Mouse (Mus musculus) midbrain, postnatal 0 days (tissue): ENCODE measurements around the gene Gmds. TPM values are rescaled to one million over a fixed set of nuclear protein-coding genes. Genes with fewer than 3 reads are reported as not detected.

Experiments
- ATAC-seq: fragments of 200-750 bp; cut with Nextera tagmentation; 2 replicates; pipeline ENCODE4 v1.8.0; 2017; ENCODE audit warnings: moderate number of reproducible peaks, mild to moderate bottlenecking, moderate TSS enrichment, moderate library complexity; ENCODE audit not compliant: low FRiP score
- DNase-seq: peaks from one replicate; pipeline ENCODE4 v3.0.0-alpha.2; 2015; ENCODE audit warnings: low spot score
- H3K27ac ChIP-seq: fragments of 300-500 bp; sonication (generic); 2 replicates; pipeline ENCODE4 v1.5.1; 2014; ENCODE audit warnings: low read depth, mild to moderate bottlenecking, low read length, mixed read lengths
- H3K27me3 ChIP-seq: fragments of 300-500 bp; sonication (generic); 2 replicates; pipeline ENCODE4 v1.6.1; 2014; ENCODE audit warnings: low read length, control low read depth, mixed read lengths; ENCODE audit not compliant: insufficient read depth
- H3K36me3 ChIP-seq: fragments of 300-500 bp; sonication (generic); 2 replicates; pipeline ENCODE4 v1.6.1; 2014; ENCODE audit warnings: low read length, control low read depth, mixed read lengths; ENCODE audit not compliant: insufficient read depth
- H3K4me1 ChIP-seq: fragments of 300-500 bp; sonication (generic); 2 replicates; pipeline ENCODE4 v1.6.1; 2014; ENCODE audit warnings: mild to moderate bottlenecking, control low read depth, antibody characterized with exemption, low read length, mixed read lengths; ENCODE audit not compliant: insufficient read depth
- H3K4me2 ChIP-seq: fragments of 300-500 bp; sonication (generic); 2 replicates; pipeline ENCODE4 v1.6.1; 2014; ENCODE audit warnings: low read depth, mild to moderate bottlenecking, low read length, mixed read lengths; ENCODE audit not compliant: poor library complexity, severe bottlenecking
- H3K4me3 ChIP-seq: fragments of 300-500 bp; sonication (generic); 2 replicates; pipeline ENCODE4 v1.5.1; 2014; ENCODE audit warnings: low read depth, mild to moderate bottlenecking, low read length, moderate library complexity
- H3K9ac ChIP-seq: fragments of 300-500 bp; sonication (generic); replicated peaks from 2 replicates; pipeline ENCODE4 v1.6.1; 2014; ENCODE audit warnings: mild to moderate bottlenecking, low read length, moderate library complexity, mixed read lengths; ENCODE audit not compliant: poor library complexity, severe bottlenecking
- H3K9me3 ChIP-seq: fragments of 300-500 bp; sonication (generic); 2 replicates; pipeline ENCODE4 v1.6.1; 2016; ENCODE audit warnings: low read length, control low read depth
- CTCF ChIP-seq: IDR thresholded peaks from 2 replicates; pipeline ENCODE4 v1.5.1; 2016; ENCODE audit warnings: antibody characterized with exemption, mild to moderate bottlenecking
- WGBS: fragments of 180-500 bp; shearing (Covaris S2); extraction: QIAGEN DNeasy Blood & Tissue Kit; methylation state at CpG from one replicate; pipeline ENCODE4 v1.1.7; 2014; 5-methylcytosine and 5-hydroxymethylcytosine counted together
- polyA plus RNA-seq: library from polyadenylated mRNA; unstranded; fragments of >200 nt; fragmentation: Nextera tagmentation; extraction: Ambion mirVana; gene quantifications from 2 replicates; pipeline ENCODE4 v1.2.1, GENCODE M21; 2015
- total RNA-seq: library from RNA; depleted of rRNA; stranded (reverse); fragments of >200 nt; gene quantifications from 2 replicates; pipeline ENCODE4 v1.2.3, GENCODE M21; 2014

Gene Gmds
- total and polyA plus RNA-seq, 2 experiments from 2014 or later = 8.7 to 28.6 TPM

GRCm38 (mm10) chr13:32312663-32313062 lies 25.9 kb downstream of the Gmds start:
- H3K4me2 ChIP-seq = no peak overlapping the region
- no peaks in the 10 kb centered on the region for H3K4me1 ChIP-seq
- H3K4me3 ChIP-seq = no peak overlapping the region
- 68% methylated on average over 3 of the region's 3 CpGs for WGBS
- DNase-seq (peak; percentile 33), ATAC-seq (no peak)
- peak; percentile 71 for TF ChIP-seq CTCF
- H3K9ac ChIP-seq = no peak overlapping the region
- no peaks in the 10 kb centered on the region for H3K27me3 ChIP-seq
- H3K27ac ChIP-seq = no peak overlapping the region
- H3K9me3 ChIP-seq = no peaks in the 10 kb centered on the region
- H3K36me3 ChIP-seq = no peaks in the 10 kb centered on the region

- Histone ChIP-seq H3K4me1 (no peaks in the 10 kb centered on the region), H3K36me3 (no peaks in the 10 kb centered on the region), H3K9me3 (no peaks in the 10 kb centered on the region), H3K9ac (no peak overlapping the region), H3K4me3 (no peak overlapping the region), H3K27ac (no peak overlapping the region), H3K4me2 (no peak overlapping the region), H3K27me3 (no peaks in the 10 kb centered on the region)
- DNase-seq (no peak), ATAC-seq (no peak)
- no peak for TF ChIP-seq CTCF
- 85% methylated on average over 2 of the region's 2 CpGs for WGBS
These were observed 27.1 kb downstream of the Gmds start for GRCm38 (mm10) chr13:32311476-32311875.

- ATAC-seq = no peak
- Histone ChIP-seq H3K9me3 (no peaks in the 10 kb centered on the region), H3K27me3 (no peaks in the 10 kb centered on the region), H3K9ac (no peak overlapping the region), H3K27ac (no peak overlapping the region), H3K4me3 (no peak overlapping the region), H3K4me1 (no peaks in the 10 kb centered on the region), H3K4me2 (no peak overlapping the region), H3K36me3 (no peaks in the 10 kb centered on the region)
- no peak for DNase-seq
- WGBS = 39% methylated on average over 1 of the region's 1 CpGs
- TF ChIP-seq CTCF = no peak
These were observed 40.1 kb downstream of the Gmds start for GRCm38 (mm10) chr13:32298456-32298855.

- Histone ChIP-seq H3K4me1 (no peaks in the 10 kb centered on the region), H3K27ac (no peak overlapping the region), H3K4me2 (no peak overlapping the region), H3K9ac (no peak overlapping the region), H3K4me3 (no peak overlapping the region), H3K36me3 (no peaks in the 10 kb centered on the region), H3K27me3 (no peaks in the 10 kb centered on the region), H3K9me3 (no peaks in the 10 kb centered on the region)
- peak; percentile 69 for TF ChIP-seq CTCF
- WGBS = 54% methylated on average over 5 of the region's 5 CpGs
- DNase-seq (peak; percentile 38), ATAC-seq (peak; percentile 58; the same call in 1 of the 2 replicates)
These were observed 41.1 kb downstream of the Gmds start for GRCm38 (mm10) chr13:32297398-32297797.

GRCm38 (mm10) chr13:32294416-32295195 lies 43.9 kb downstream of the Gmds start:
- Histone ChIP-seq H3K27ac (no peak overlapping the region), H3K36me3 (no peaks in the 10 kb centered on the region), H3K27me3 (no peaks in the 10 kb centered on the region), H3K9me3 (no peaks in the 10 kb centered on the region), H3K4me3 (no peak overlapping the region), H3K4me2 (no peak overlapping the region), H3K4me1 (no peaks in the 10 kb centered on the region), H3K9ac (no peak overlapping the region)
- DNase-seq (no peak), ATAC-seq (0 out of 2 replicates have a peak, but pooled peaks have one; percentile 20)
- TF ChIP-seq CTCF = no peak
- WGBS = 56% methylated on average over 3 of the region's 3 CpGs

GRCm38 (mm10) chr13:32272937-32273496 lies 65.5 kb downstream of the Gmds start:
- no peaks in the 10 kb centered on the region for H3K27me3 ChIP-seq
- no peaks in the 10 kb centered on the region for H3K4me1 ChIP-seq
- ATAC-seq (no peak), DNase-seq (no peak)
- H3K27ac ChIP-seq = no peak overlapping the region
- peak; percentile 25; the same call in 1 of the 2 replicates for TF ChIP-seq CTCF
- H3K36me3 ChIP-seq = no peaks in the 10 kb centered on the region
- H3K9me3 ChIP-seq = no peaks in the 10 kb centered on the region
- no peak overlapping the region for H3K9ac ChIP-seq
- no peak overlapping the region for H3K4me2 ChIP-seq
- no peak overlapping the region for H3K4me3 ChIP-seq
- 93% methylated on average over 2 of the region's 2 CpGs for WGBS
